Mouse (Mus musculus) lung, embryonic 14.5 days (tissue): ENCODE measurements around the gene Agps. TPM values are rescaled to one million over a fixed set of nuclear protein-coding genes. Genes with fewer than 3 reads are reported as not detected.

Experiments
- ATAC-seq: fragments of 200-750 bp; cut with Nextera tagmentation; 2 replicates; pipeline ENCODE4 v1.8.0; 2017; ENCODE audit warnings: mild to moderate bottlenecking, moderate TSS enrichment, moderate library complexity; ENCODE audit not compliant: insufficient read depth
- DNase-seq: peaks from one replicate; pipeline ENCODE4 v3.0.0-alpha.2; 2015
- H3K27ac ChIP-seq: fragments of 300-500 bp; sonication (generic); 2 replicates; pipeline ENCODE4 v1.5.1; 2014; ENCODE audit warnings: low read depth, mild to moderate bottlenecking, moderate library complexity
- H3K27me3 ChIP-seq: fragments of 300-500 bp; sonication (generic); 2 replicates; pipeline ENCODE4 v1.6.1; 2014; ENCODE audit warnings: low read length, control low read depth; ENCODE audit not compliant: insufficient read depth
- H3K36me3 ChIP-seq: fragments of 300-500 bp; sonication (generic); 2 replicates; pipeline ENCODE4 v1.6.1; 2014; ENCODE audit warnings: control low read depth; ENCODE audit not compliant: insufficient read depth
- H3K4me1 ChIP-seq: fragments of 300-500 bp; sonication (generic); 2 replicates; pipeline ENCODE4 v1.6.1; 2014; ENCODE audit warnings: antibody characterized with exemption, control low read depth; ENCODE audit not compliant: insufficient read depth
- H3K4me2 ChIP-seq: fragments of 300-500 bp; sonication (generic); 2 replicates; pipeline ENCODE4 v1.6.1; 2014; ENCODE audit warnings: mild to moderate bottlenecking
- H3K4me3 ChIP-seq: fragments of 300-500 bp; sonication (generic); 2 replicates; pipeline ENCODE4 v1.5.1; 2014; ENCODE audit warnings: low read depth, low read length
- H3K9ac ChIP-seq: fragments of 300-500 bp; sonication (generic); 2 replicates; pipeline ENCODE4 v1.6.1; 2014
- H3K9me3 ChIP-seq: fragments of 300-500 bp; sonication (generic); 2 replicates; pipeline ENCODE4 v1.6.1; 2016; ENCODE audit warnings: low read depth, low read length, control low read depth
- CTCF ChIP-seq: IDR thresholded peaks from 2 replicates; pipeline ENCODE4 v1.5.1; 2016; ENCODE audit warnings: antibody characterized with exemption, low read depth
- WGBS: fragments of 180-500 bp; shearing (Covaris S2); extraction: QIAGEN DNeasy Blood & Tissue Kit; methylation state at CpG from one replicate; pipeline ENCODE4 v1.1.7; 2014; 5-methylcytosine and 5-hydroxymethylcytosine counted together
- polyA plus RNA-seq: library from polyadenylated mRNA; unstranded; fragments of >200 nt; fragmentation: Nextera tagmentation; extraction: Ambion mirVana; gene quantifications from 2 replicates; pipeline ENCODE4 v1.2.1, GENCODE M21; 2014

Gene Agps
- polyA plus RNA-seq, 1 experiment from 2014 or later: 55.7 TPM

GRCm38 (mm10) chr2:75818719-75819118 lies 13.3 kb upstream of the Agps start:
- WGBS: 66% methylated on average over 7 of the region's 7 CpGs
- TF ChIP-seq CTCF: no peak
- Histone ChIP-seq H3K4me1 (peaks cover 4% of the 10 kb centered on the region; the same call in 1 of the 2 replicates), H3K9ac (no peak overlapping the region; the same call in 1 of the 2 replicates), H3K27ac (no peak overlapping the region), H3K4me3 (no peak overlapping the region), H3K36me3 (no peaks in the 10 kb centered on the region), H3K27me3 (no peaks in the 10 kb centered on the region), H3K4me2 (no peak overlapping the region), H3K9me3 (no peaks in the 10 kb centered on the region)
- ATAC-seq: no peak
- no peak for DNase-seq

GRCm38 (mm10) chr2:75819796-75820195 lies 12.2 kb upstream of the Agps start:
- no peaks in the 10 kb centered on the region for H3K9me3 ChIP-seq
- H3K36me3 ChIP-seq: no peaks in the 10 kb centered on the region
- H3K27me3 ChIP-seq: no peaks in the 10 kb centered on the region
- no peak for DNase-seq
- H3K9ac ChIP-seq: no peak overlapping the region
- H3K4me3 ChIP-seq: no peak overlapping the region
- no peak overlapping the region for H3K4me2 ChIP-seq
- no peak overlapping the region for H3K27ac ChIP-seq
- TF ChIP-seq CTCF: no peak
- peaks cover 4% of the 10 kb centered on the region; the same call in 1 of the 2 replicates for H3K4me1 ChIP-seq
- WGBS: 89% methylated on average over 3 of the region's 3 CpGs
- no peak for ATAC-seq

GRCm38 (mm10) chr2:75821971-75822751 lies 9.8 kb upstream of the Agps start:
- H3K9ac ChIP-seq: no peak overlapping the region
- H3K27me3 ChIP-seq: no peaks in the 10 kb centered on the region
- no peak overlapping the region for H3K27ac ChIP-seq
- H3K4me2 ChIP-seq: no peak overlapping the region
- no peak for ATAC-seq
- H3K36me3 ChIP-seq: no peaks in the 10 kb centered on the region
- WGBS: 82% methylated on average over 13 of the region's 13 CpGs
- H3K4me1 ChIP-seq: 0 out of 2 replicates have a peak, but pooled peaks cover 4% of the 10 kb centered on the region
- H3K9me3 ChIP-seq: no peaks in the 10 kb centered on the region
- H3K4me3 ChIP-seq: no peak overlapping the region
- TF ChIP-seq CTCF: no peak
- no peak for DNase-seq

- 57% methylated on average over 7 of the region's 7 CpGs for WGBS
- no peak overlapping the region for H3K4me2 ChIP-seq
- TF ChIP-seq CTCF: no peak
Observed at GRCm38 (mm10) chr2:75823736-75824135, 8.2 kb upstream of the Agps start.

GRCm38 (mm10) chr2:75824144-75824543 lies 7.8 kb upstream of the Agps start:
- Histone ChIP-seq H3K27ac (no peak overlapping the region), H3K36me3 (no peaks in the 10 kb centered on the region), H3K9me3 (no peaks in the 10 kb centered on the region), H3K4me3 (no peak overlapping the region), H3K4me2 (no peak overlapping the region), H3K27me3 (no peaks in the 10 kb centered on the region), H3K4me1 (no peaks in the 10 kb centered on the region), H3K9ac (no peak overlapping the region)
- 50% methylated on average over 6 of the region's 6 CpGs for WGBS
- no peak for DNase-seq
- no peak for TF ChIP-seq CTCF
- ATAC-seq: no peak

More at GRCm38 (mm10) chr2:75823736-75824135, 8.2 kb upstream of the Agps start:
- no peak overlapping the region for H3K9ac ChIP-seq
- H3K4me3 ChIP-seq: no peak overlapping the region
- ATAC-seq (no peak), DNase-seq (no peak)
- no peaks in the 10 kb centered on the region for H3K27me3 ChIP-seq
- no peaks in the 10 kb centered on the region for H3K4me1 ChIP-seq
- H3K36me3 ChIP-seq: no peaks in the 10 kb centered on the region
- no peaks in the 10 kb centered on the region for H3K9me3 ChIP-seq
- no peak overlapping the region for H3K27ac ChIP-seq

GRCm38 (mm10) chr2:75824846-75825245 lies 7.1 kb upstream of the Agps start:
- Histone ChIP-seq H3K4me2 (no peak overlapping the region), H3K9ac (no peak overlapping the region), H3K4me3 (no peak overlapping the region), H3K9me3 (no peaks in the 10 kb centered on the region), H3K36me3 (no peaks in the 10 kb centered on the region), H3K4me1 (no peaks in the 10 kb centered on the region), H3K27me3 (no peaks in the 10 kb centered on the region), H3K27ac (no peak overlapping the region)
- 8% methylated on average over 3 of the region's 3 CpGs for WGBS
- ATAC-seq: no peak
- TF ChIP-seq CTCF: no peak
- DNase-seq: no peak

- H3K4me1 ChIP-seq: no peaks in the 10 kb centered on the region
- no peaks in the 10 kb centered on the region for H3K9me3 ChIP-seq
- no peaks in the 10 kb centered on the region for H3K27me3 ChIP-seq
- H3K4me2 ChIP-seq: no peak overlapping the region
- TF ChIP-seq CTCF: no peak
- no peak overlapping the region for H3K27ac ChIP-seq
- no peak overlapping the region for H3K9ac ChIP-seq
- ATAC-seq: no peak
- H3K36me3 ChIP-seq: no peaks in the 10 kb centered on the region
- WGBS: 31% methylated on average over 1 of the region's 1 CpGs
- DNase-seq: no peak
- no peak overlapping the region for H3K4me3 ChIP-seq
Observed at GRCm38 (mm10) chr2:75825603-75826002, 6.4 kb upstream of the Agps start.
